Mouse (Mus musculus): ENCODE measurements around the gene Klhdc7b. TPM values are rescaled to one million over a fixed set of nuclear protein-coding genes. Genes with fewer than 3 reads are reported as not detected.

Klhdc7b gene
- 0.03 TPM in 1 of 2 replicates, not detected in the other for polyA plus RNA-seq (2012; rRNA removed)
- not detected in 2 replicates for polyA plus RNA-seq (2014; fragmentation: Nextera tagmentation; extraction: Ambion mirVana)

DNA sequence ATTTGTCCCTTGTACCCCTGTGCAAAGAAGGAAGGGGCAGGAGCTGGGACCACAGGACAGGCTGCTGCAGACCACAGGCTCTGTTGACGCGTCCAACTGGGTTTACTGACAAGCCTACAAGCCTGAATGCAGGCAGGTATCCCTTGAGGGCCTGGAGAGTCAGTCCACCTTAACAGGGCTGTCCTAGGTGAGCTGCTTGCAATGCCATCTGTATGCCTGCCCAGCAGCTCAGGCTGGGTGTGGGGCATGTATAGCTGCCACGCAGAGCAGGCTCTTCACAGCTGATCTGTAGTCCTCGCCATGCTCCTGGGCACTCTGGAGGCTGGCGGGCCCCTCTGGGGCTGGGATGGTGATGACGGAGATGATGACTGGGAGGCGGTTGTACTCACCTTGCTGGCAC, at the start of gene Klhdc7b:
TSS of gene Klhdc7b (plus strand) at position 301 of the 400 bp plus-strand sequence.
- Histone ChIP-seq H3K4me1 (ENCODE audit: control insufficient read depth, insufficient read depth, low read length) (no peaks in the 10 kb centered on the region), H3K4me3 (replicated peaks; ENCODE audit: low read length) (no peak within 1 kb of the TSS), H3K4me2 (replicated peaks; ENCODE audit: low read depth, low read length, severe bottlenecking) (no peak within 1 kb of the TSS), H3K27me3 (ENCODE audit: control insufficient read depth, insufficient read depth, low read length) (peaks cover 12% of the 10 kb centered on the region), H3K36me3 (ENCODE audit: control insufficient read depth, insufficient read depth, low read length) (no peaks in the 10 kb centered on the region), H3K9ac (ENCODE audit: low read depth, low read length, severe bottlenecking) (no peak within 1 kb of the TSS), H3K27ac (replicated peaks; ENCODE audit: low read depth, low read length) (no peak within 1 kb of the TSS), H3K9me3 (ENCODE audit: control insufficient read depth, low read length) (no peaks in the 10 kb centered on the region)
- no peak for ATAC-seq (ENCODE audit: low FRiP score, low read depth)
- DNase-seq (ENCODE audit: low spot score), result no peak
- WGBS, result 89% methylated on average over 7 of the region's 7 CpGs
- no peak for TF ChIP-seq POLR2A (IDR thresholded peaks at IDR 0.05; ENCODE audit: borderline replicate concordance, extremely low read depth, insufficient read depth, insufficient read length)

GRCm38 (mm10) chr15:89336422-89336821, 48.3 kb upstream of the Klhdc7b start:
- Histone ChIP-seq H3K27ac (replicated peaks; ENCODE audit: low read depth, low read length) (no peak overlapping the region), H3K4me2 (replicated peaks; ENCODE audit: low read depth, low read length, severe bottlenecking) (no peak overlapping the region), H3K27me3 (ENCODE audit: control insufficient read depth, insufficient read depth, low read length) (no peaks in the 10 kb centered on the region), H3K4me3 (replicated peaks; ENCODE audit: low read length) (no peak overlapping the region), H3K9ac (ENCODE audit: low read depth, low read length, severe bottlenecking) (no peak overlapping the region), H3K36me3 (ENCODE audit: control insufficient read depth, insufficient read depth, low read length) (no peaks in the 10 kb centered on the region), H3K9me3 (ENCODE audit: control insufficient read depth, low read length) (no peaks in the 10 kb centered on the region), H3K4me1 (ENCODE audit: control insufficient read depth, insufficient read depth, low read length) (no peaks in the 10 kb centered on the region)
- DNase-seq (ENCODE audit: low spot score), result no peak
- ATAC-seq (ENCODE audit: low FRiP score, low read depth), result no peak
- 82% methylated on average over 14 of the region's 14 CpGs for WGBS
- no peak for TF ChIP-seq POLR2A (IDR thresholded peaks at IDR 0.05; ENCODE audit: borderline replicate concordance, extremely low read depth, insufficient read depth, insufficient read length)

DNA sequence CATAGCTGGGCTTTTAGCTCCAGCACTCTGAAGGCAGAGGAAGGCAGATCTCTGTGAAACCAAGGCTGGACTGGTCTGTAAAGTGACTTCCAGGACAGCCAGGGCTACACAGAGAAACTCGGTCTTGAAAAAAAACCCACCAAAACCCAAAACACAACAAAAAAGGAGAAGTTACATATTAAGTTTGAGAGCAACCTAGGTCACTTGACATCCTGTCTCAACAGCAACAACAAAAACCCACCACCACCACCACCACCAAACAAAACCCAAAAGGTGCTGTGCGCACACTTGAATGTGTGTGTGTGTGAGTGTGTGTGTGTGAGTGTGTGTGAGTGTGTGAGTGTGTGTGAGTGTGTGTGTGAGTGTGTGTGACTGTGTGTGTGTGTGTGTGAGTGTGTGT, 45.0 kb upstream of the Klhdc7b start:
- H3K36me3 ChIP-seq (ENCODE audit: control insufficient read depth, insufficient read depth, low read length), result no peaks in the 10 kb centered on the region
- no peak overlapping the region for H3K4me2 ChIP-seq (replicated peaks; ENCODE audit: low read depth, low read length, severe bottlenecking)
- H3K9me3 ChIP-seq (ENCODE audit: control insufficient read depth, low read length), result no peaks in the 10 kb centered on the region
- H3K4me1 ChIP-seq (ENCODE audit: control insufficient read depth, insufficient read depth, low read length), result no peaks in the 10 kb centered on the region
- DNase-seq (ENCODE audit: low spot score) (no peak), ATAC-seq (ENCODE audit: low FRiP score, low read depth) (no peak)
- no peak for TF ChIP-seq POLR2A (IDR thresholded peaks at IDR 0.05; ENCODE audit: borderline replicate concordance, extremely low read depth, insufficient read depth, insufficient read length)
- H3K4me3 ChIP-seq (replicated peaks; ENCODE audit: low read length), result no peak overlapping the region
- WGBS, result 91% methylated on average over 2 of the region's 2 CpGs
- no peak overlapping the region for H3K9ac ChIP-seq (ENCODE audit: low read depth, low read length, severe bottlenecking)
- no peaks in the 10 kb centered on the region for H3K27me3 ChIP-seq (ENCODE audit: control insufficient read depth, insufficient read depth, low read length)
- no peak overlapping the region for H3K27ac ChIP-seq (replicated peaks; ENCODE audit: low read depth, low read length)

DNA sequence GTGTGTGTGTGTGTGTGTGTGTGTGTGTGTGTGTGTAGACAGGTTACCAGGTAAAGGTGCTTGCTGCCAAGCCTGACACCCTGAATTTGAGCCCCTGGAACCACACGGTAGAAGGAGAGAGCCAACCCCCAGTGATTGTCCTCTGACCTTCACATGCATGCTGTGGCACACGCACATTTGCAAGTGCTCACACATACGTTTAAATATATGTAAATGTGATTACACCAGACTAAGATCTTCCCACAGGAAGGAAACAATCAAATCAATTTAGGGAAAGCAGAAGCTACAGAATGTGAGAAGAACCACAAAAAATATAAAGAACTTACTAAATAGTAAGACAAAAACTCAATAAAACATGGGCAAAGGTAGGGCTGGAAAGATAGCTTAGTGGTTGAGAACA, 44.6 kb upstream of the Klhdc7b start:
- Histone ChIP-seq H3K4me2 (replicated peaks; ENCODE audit: low read depth, low read length, severe bottlenecking) (no peak overlapping the region), H3K9me3 (ENCODE audit: control insufficient read depth, low read length) (no peaks in the 10 kb centered on the region), H3K4me1 (ENCODE audit: control insufficient read depth, insufficient read depth, low read length) (no peaks in the 10 kb centered on the region), H3K36me3 (ENCODE audit: control insufficient read depth, insufficient read depth, low read length) (no peaks in the 10 kb centered on the region), H3K4me3 (replicated peaks; ENCODE audit: low read length) (no peak overlapping the region), H3K27me3 (ENCODE audit: control insufficient read depth, insufficient read depth, low read length) (no peaks in the 10 kb centered on the region), H3K27ac (replicated peaks; ENCODE audit: low read depth, low read length) (no peak overlapping the region), H3K9ac (ENCODE audit: low read depth, low read length, severe bottlenecking) (no peak overlapping the region)
- DNase-seq (ENCODE audit: low spot score) (no peak), ATAC-seq (ENCODE audit: low FRiP score, low read depth) (no peak)
- WGBS, result 72% methylated on average over 3 of the region's 3 CpGs
- no peak for TF ChIP-seq POLR2A (IDR thresholded peaks at IDR 0.05; ENCODE audit: borderline replicate concordance, extremely low read depth, insufficient read depth, insufficient read length)

GRCm38 (mm10) chr15:89341678-89342077, 43.0 kb upstream of the Klhdc7b start:
- no peak for ATAC-seq (ENCODE audit: low FRiP score, low read depth)
- H3K27me3 ChIP-seq (ENCODE audit: control insufficient read depth, insufficient read depth, low read length), result no peaks in the 10 kb centered on the region
- no peaks in the 10 kb centered on the region for H3K9me3 ChIP-seq (ENCODE audit: control insufficient read depth, low read length)
- no peak for DNase-seq (ENCODE audit: low spot score)
- no peak overlapping the region for H3K4me3 ChIP-seq (replicated peaks; ENCODE audit: low read length)
- no peak overlapping the region for H3K9ac ChIP-seq (ENCODE audit: low read depth, low read length, severe bottlenecking)
- 42% methylated on average over 1 of the region's 1 CpGs for WGBS
- no peaks in the 10 kb centered on the region for H3K36me3 ChIP-seq (ENCODE audit: control insufficient read depth, insufficient read depth, low read length)
- H3K4me1 ChIP-seq (ENCODE audit: control insufficient read depth, insufficient read depth, low read length), result no peaks in the 10 kb centered on the region
- no peak overlapping the region for H3K4me2 ChIP-seq (replicated peaks; ENCODE audit: low read depth, low read length, severe bottlenecking)
- no peak overlapping the region for H3K27ac ChIP-seq (replicated peaks; ENCODE audit: low read depth, low read length)
- TF ChIP-seq POLR2A (IDR thresholded peaks at IDR 0.05; ENCODE audit: borderline replicate concordance, extremely low read depth, insufficient read depth, insufficient read length), result no peak

DNA sequence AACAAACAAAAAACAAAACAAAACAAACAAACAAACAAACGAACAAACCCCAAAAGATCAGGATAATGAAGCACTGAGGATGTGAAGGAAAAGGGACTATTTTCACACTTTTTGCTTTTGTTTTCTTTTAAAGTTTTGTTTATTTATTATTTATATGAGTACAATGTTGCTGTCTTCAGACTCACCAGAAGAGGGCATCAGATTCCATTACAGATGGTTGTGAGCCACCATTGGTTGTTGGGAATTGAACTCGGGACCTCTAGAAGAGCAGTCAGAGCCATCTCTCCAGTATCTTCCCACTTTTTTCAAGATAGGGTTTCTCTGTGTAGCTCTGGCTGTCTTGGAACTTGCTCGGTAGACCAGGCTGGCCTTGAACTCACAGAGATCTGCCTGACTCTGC, 41.4 kb upstream of the Klhdc7b start:
- Histone ChIP-seq H3K36me3 (ENCODE audit: control insufficient read depth, insufficient read depth, low read length) (no peaks in the 10 kb centered on the region), H3K27ac (replicated peaks; ENCODE audit: low read depth, low read length) (no peak overlapping the region), H3K4me2 (replicated peaks; ENCODE audit: low read depth, low read length, severe bottlenecking) (no peak overlapping the region), H3K9ac (ENCODE audit: low read depth, low read length, severe bottlenecking) (no peak overlapping the region), H3K27me3 (ENCODE audit: control insufficient read depth, insufficient read depth, low read length) (no peaks in the 10 kb centered on the region), H3K4me1 (ENCODE audit: control insufficient read depth, insufficient read depth, low read length) (no peaks in the 10 kb centered on the region), H3K9me3 (ENCODE audit: control insufficient read depth, low read length) (no peaks in the 10 kb centered on the region), H3K4me3 (replicated peaks; ENCODE audit: low read length) (no peak overlapping the region)
- DNase-seq (ENCODE audit: low spot score) (no peak), ATAC-seq (ENCODE audit: low FRiP score, low read depth) (no peak)
- 92% methylated on average over 3 of the region's 3 CpGs for WGBS
- TF ChIP-seq POLR2A (IDR thresholded peaks at IDR 0.05; ENCODE audit: borderline replicate concordance, extremely low read depth, insufficient read depth, insufficient read length), result no peak

Data from limb, embryonic 14.5 days (tissue).